Mouse (Mus musculus): ENCODE data around the gene Ott. TPM values are rescaled to one million over a fixed set of nuclear protein-coding genes. Genes with fewer than 3 reads are reported as not detected.
"Not testable (repeated sequence)": the region's sequence is repeated elsewhere in the genome, so short reads cannot be mapped to it uniquely, and the experiment has no call there.

Ott gene
- polyA plus RNA-seq (2012; ENCODE audit: insufficient read depth, insufficient read length, low replicate concordance, missing spikeins): not detected in 2 replicates

GRCm38 (mm10) chrX:149073982-149074381 is at the start of gene Ott:
Ott (plus strand) TSS chrX:149074282.
- WGBS: no CpG with 5 or more reads among the region's 5 CpGs
- not testable (repeated sequence) for H3K27ac ChIP-seq (ENCODE audit: insufficient read depth, low read depth, low read length); H3K4me3 ChIP-seq (ENCODE audit: insufficient read depth, low read depth, low read length); H3K4me1 ChIP-seq (ENCODE audit: control insufficient read depth, insufficient read depth, low read length)

Other genes with a start within 250 kb of the Ott start
- not detected in 2 replicates for gene Luzp4, start 216.6 kb upstream of the Ott start, polyA plus RNA-seq (2012; ENCODE audit: insufficient read depth, insufficient read length, low replicate concordance, missing spikeins)
- gene Gm15093, start 198.1 kb downstream of the Ott start, polyA plus RNA-seq (2012; ENCODE audit: insufficient read depth, insufficient read length, low replicate concordance, missing spikeins): not detected in 2 replicates

Measured in olfactory bulb, adult 2 months (tissue).